Mouse (Mus musculus) MEL (cell line): Measurements from ENCODE around the gene Gss. TPM values are rescaled to one million over a fixed set of nuclear protein-coding genes. Genes with fewer than 3 reads are reported as not detected.

ENCODE experiments used
- DNase-seq: peaks from one replicate; pipeline ENCODE4 v3.0.0; 2011; ENCODE audit warnings: low read depth, low spot score
- H3K27ac ChIP-seq: 2 replicates; pipeline ENCODE4 v1.5.1; 2012; ENCODE audit warnings: low read depth, mild to moderate bottlenecking, control low read depth, low read length, moderate library complexity; ENCODE audit not compliant: control insufficient read depth
- H3K27me3 ChIP-seq, 2 experiments: fragments of 150-350 bp in 1 of 2; sonication (generic) in 1 of 2; 2 replicates each; pipeline ENCODE4 v1.6.1; 2012; ENCODE audit warnings: low read length in 2 of 2, mild to moderate bottlenecking in 2 of 2, improper control_type of control experiment in 1 of 2, moderate library complexity in 1 of 2; ENCODE audit not compliant: insufficient read depth in 2 of 2, control insufficient read depth in 1 of 2
- H3K36me3 ChIP-seq, 2 experiments: 2 replicates each; pipeline ENCODE4 v1.6.1; 2012 to 2014; ENCODE audit warnings: low read length in 2 of 2, improper control_type of control experiment in 1 of 2, inconsistent platforms in 1 of 2, mild to moderate bottlenecking in 1 of 2; ENCODE audit not compliant: insufficient read depth in 2 of 2, control insufficient read depth in 1 of 2
- H3K4me1 ChIP-seq, 2 experiments: fragments of 150-350 bp in 1 of 2; sonication (generic) in 1 of 2; 2 replicates each; pipeline ENCODE4 v1.6.1; 2012; ENCODE audit warnings: low read length in 2 of 2, improper control_type of control experiment in 1 of 2, mild to moderate bottlenecking in 1 of 2; ENCODE audit not compliant: insufficient read depth in 2 of 2, control insufficient read depth in 1 of 2
- H3K4me3 ChIP-seq, 2 experiments: fragments of 150-350 bp in 1 of 2; sonication (generic) in 1 of 2; 2 replicates each; pipeline ENCODE4 v1.5.1; 2012; ENCODE audit warnings: low read depth in 2 of 2, low read length in 2 of 2, mild to moderate bottlenecking in 2 of 2, moderate library complexity in 2 of 2, control low read depth in 1 of 2, improper control_type of control experiment in 1 of 2; ENCODE audit not compliant: control insufficient read depth in 1 of 2, insufficient read depth in 1 of 2
- H3K79me2 ChIP-seq: 2 replicates; pipeline ENCODE4 v1.6.1; 2012; ENCODE audit warnings: mild to moderate bottlenecking, low read length, moderate library complexity; ENCODE audit not compliant: control insufficient read depth, poor library complexity, insufficient read depth
- H3K9ac ChIP-seq: 2 replicates; pipeline ENCODE4 v1.6.1; 2012; ENCODE audit warnings: low read depth, mild to moderate bottlenecking, control low read depth, low read length, moderate library complexity; ENCODE audit not compliant: control insufficient read depth, poor library complexity, severe bottlenecking
- H3K9me3 ChIP-seq: fragments of 150-350 bp; sonication (generic); replicated peaks from 2 replicates; pipeline ENCODE4 v1.6.1; 2012; ENCODE audit warnings: mild to moderate bottlenecking, low read length, improper control_type of control experiment, moderate library complexity; ENCODE audit not compliant: insufficient read depth
- CHD1 ChIP-seq: IDR thresholded peaks from 2 replicates; pipeline ENCODE4 v1.6.1; 2012; ENCODE audit warnings: low read depth, mild to moderate bottlenecking, inconsistent platforms, low read length, improper control_type of control experiment
- CTCF ChIP-seq, 3 experiments: IDR thresholded peaks in 2 of 3; conservative IDR thresholded peaks in 1 of 3; 2 replicates each; pipeline ENCODE4 v1.5.1; 2011 to 2012; ENCODE audit warnings: low read length in 3 of 3, low read depth in 2 of 3, mild to moderate bottlenecking in 2 of 3, improper control_type of control experiment in 1 of 3, inconsistent platforms in 1 of 3, mixed read lengths in 1 of 3, moderate library complexity in 1 of 3; ENCODE audit not compliant: control insufficient read depth in 1 of 3, insufficient read depth in 1 of 3, poor library complexity in 1 of 3, severe bottlenecking in 1 of 3
- E2F4 ChIP-seq: IDR thresholded peaks from 2 replicates; pipeline ENCODE4 v1.6.1; 2011; ENCODE audit warnings: low read depth, low read length, improper control_type of control experiment, borderline replicate concordance
- ELF1 ChIP-seq: IDR thresholded peaks from 2 replicates; pipeline ENCODE4 v1.6.1; 2014; ENCODE audit warnings: low read depth, mild to moderate bottlenecking, inconsistent platforms, low read length, improper control_type of control experiment, moderate library complexity
- EP300 ChIP-seq, 2 experiments: IDR thresholded peaks; 2 replicates each; pipeline ENCODE4 v1.6.1; 2011; ENCODE audit warnings: improper control_type of control experiment in 2 of 2, low read length in 2 of 2, low read depth in 1 of 2, mild to moderate bottlenecking in 1 of 2
- GABPA ChIP-seq: IDR thresholded peaks from 2 replicates; pipeline ENCODE4 v1.6.1; 2012; ENCODE audit warnings: low read depth, mild to moderate bottlenecking, inconsistent platforms, low read length, improper control_type of control experiment, moderate library complexity
- HCFC1 ChIP-seq: IDR thresholded peaks from 2 replicates; pipeline ENCODE4 v1.6.1; 2012; ENCODE audit warnings: low read depth, mild to moderate bottlenecking, inconsistent platforms, low read length, improper control_type of control experiment, moderate library complexity
- JUND ChIP-seq: IDR thresholded peaks from 2 replicates; pipeline ENCODE4 v1.6.1; 2011; ENCODE audit warnings: low read depth, mild to moderate bottlenecking, improper control_type of control experiment, low read length
- KAT2A ChIP-seq: conservative IDR thresholded peaks from 2 replicates; pipeline ENCODE4 v1.6.1; 2012; ENCODE audit warnings: low read depth, low read length, improper control_type of control experiment, inconsistent platforms
- MAFK ChIP-seq: IDR thresholded peaks from 2 replicates; pipeline ENCODE4 v1.6.1; 2011; ENCODE audit warnings: low read depth, mild to moderate bottlenecking, low read length, improper control_type of control experiment, borderline replicate concordance
- MAX ChIP-seq: IDR thresholded peaks from 2 replicates; pipeline ENCODE4 v1.6.1; 2011; ENCODE audit warnings: low read length, improper control_type of control experiment
- MAZ ChIP-seq: IDR thresholded peaks from 2 replicates; pipeline ENCODE4 v1.6.1; 2012; ENCODE audit warnings: low read depth, mild to moderate bottlenecking, inconsistent platforms, low read length, improper control_type of control experiment
- MYC ChIP-seq: IDR thresholded peaks from 2 replicates; pipeline ENCODE4 v1.6.1; 2011; ENCODE audit warnings: low read depth, mild to moderate bottlenecking, low read length, improper control_type of control experiment, moderate library complexity
- NRF1 ChIP-seq: IDR thresholded peaks from 2 replicates; pipeline ENCODE4 v1.6.1; 2014; ENCODE audit warnings: low read depth, mild to moderate bottlenecking, inconsistent platforms, low read length, improper control_type of control experiment, moderate library complexity; ENCODE audit not compliant: poor library complexity, insufficient read depth, severe bottlenecking
- POLR2AphosphoS5 ChIP-seq: IDR thresholded peaks from 2 replicates; pipeline ENCODE4 v1.6.1; 2012; ENCODE audit warnings: low read depth, borderline replicate concordance, mild to moderate bottlenecking, inconsistent platforms, low read length, moderate library complexity, mixed read lengths
- RAD21 ChIP-seq: IDR thresholded peaks from 2 replicates; pipeline ENCODE4 v1.6.1; 2011; ENCODE audit warnings: mild to moderate bottlenecking, low read depth, low read length, improper control_type of control experiment
- RCOR1 ChIP-seq: IDR thresholded peaks from 2 replicates; pipeline ENCODE4 v1.6.1; 2012; ENCODE audit warnings: low read depth, mild to moderate bottlenecking, inconsistent platforms, low read length, improper control_type of control experiment
- SIN3A ChIP-seq: IDR thresholded peaks from 2 replicates; pipeline ENCODE4 v1.6.1; 2012; ENCODE audit warnings: low read length, improper control_type of control experiment, inconsistent platforms
- SMC3 ChIP-seq: IDR thresholded peaks from 2 replicates; pipeline ENCODE4 v1.6.1; 2011; ENCODE audit warnings: low read depth, low read length, improper control_type of control experiment
- TAL1 ChIP-seq: IDR thresholded peaks from 2 replicates; pipeline ENCODE4 v1.6.1; 2012; ENCODE audit warnings: mild to moderate bottlenecking, inconsistent platforms, low read length, moderate library complexity, mixed read lengths
- USF1 ChIP-seq: IDR thresholded peaks from 2 replicates; pipeline ENCODE4 v1.6.1; 2014; ENCODE audit warnings: low read depth, mild to moderate bottlenecking, inconsistent platforms, low read length, improper control_type of control experiment, moderate library complexity
- USF2 ChIP-seq, 2 experiments: IDR thresholded peaks; 2 replicates each; pipeline ENCODE4 v1.6.1; 2011 to 2012; ENCODE audit warnings: improper control_type of control experiment in 2 of 2, low read length in 2 of 2, borderline replicate concordance in 1 of 2, inconsistent platforms in 1 of 2, low read depth in 1 of 2, mild to moderate bottlenecking in 1 of 2; ENCODE audit not compliant: insufficient read depth in 1 of 2
- ZC3H11A ChIP-seq: IDR thresholded peaks from 2 replicates; pipeline ENCODE4 v1.6.1; 2012; ENCODE audit warnings: low read depth, mild to moderate bottlenecking, inconsistent platforms, low read length, improper control_type of control experiment
- ZMIZ1 ChIP-seq: IDR thresholded peaks from 2 replicates; pipeline ENCODE4 v1.6.1; 2012; ENCODE audit warnings: low read depth, mild to moderate bottlenecking, inconsistent platforms, low read length, improper control_type of control experiment, moderate library complexity
- ZNF384 ChIP-seq: IDR thresholded peaks from 2 replicates; pipeline ENCODE4 v1.6.1; 2012; ENCODE audit warnings: low read depth, mild to moderate bottlenecking, inconsistent platforms, low read length, improper control_type of control experiment
- polyA plus RNA-seq, 2 experiments: library from polyadenylated mRNA; stranded (reverse) in 1 of 2; unstranded in 1 of 2; fragments of >175 nt in 1 of 2; fragments of >200 nt in 1 of 2; gene quantifications; 2 replicates each; pipeline versions ENCODE4 v1.2.1 to v1.2.4; 2012; ENCODE audit warnings: low replicate concordance in 2 of 2, low read depth in 1 of 2; ENCODE audit not compliant: insufficient read length in 2 of 2, insufficient read depth in 1 of 2, missing spikeins in 1 of 2
- total RNA-seq: library from RNA; depleted of rRNA; stranded (reverse); fragments of 300-350 nt; gene quantifications from 2 replicates; pipeline ENCODE4 v1.2.3, GENCODE M21; 2012

Gss gene
- total and polyA plus RNA-seq, 3 experiments: 21.9 to 24.0 TPM; not detected in 1

DNA sequence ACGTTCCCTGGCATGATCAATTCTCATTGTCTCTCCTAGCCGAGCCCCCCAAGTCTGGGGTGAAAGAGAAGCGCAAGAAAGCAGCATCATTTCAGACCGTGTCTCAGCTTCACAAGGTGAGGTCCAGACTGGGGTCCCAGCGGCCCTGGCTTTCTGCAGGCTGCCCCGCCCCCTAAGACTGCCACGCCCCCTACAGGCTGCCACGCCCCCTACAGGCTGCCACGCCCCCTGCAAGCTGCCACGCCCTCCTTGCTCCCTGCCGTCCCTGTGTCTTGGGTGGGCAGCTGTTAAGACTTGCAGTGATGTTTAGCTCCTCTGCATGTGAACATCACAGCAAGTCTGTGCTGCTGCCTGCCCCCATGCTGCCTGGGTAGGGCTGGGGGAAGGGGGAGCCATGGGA, 30.0 kb upstream of the Gss start:
- Histone ChIP-seq H3K36me3 (peaks cover 0 to 6% of the 10 kb centered on the region in 2 experiments; a peak in 2 of 4 replicates), H3K9me3 (no peaks in the 10 kb centered on the region), H3K79me2 (no peaks in the 10 kb centered on the region), H3K27ac (no peak overlapping the region), H3K9ac (no peak overlapping the region), H3K27me3 (no peaks in the 10 kb centered on the region), H3K4me1 (peaks cover 0 to 12% of the 10 kb centered on the region in 2 experiments; a peak in 2 of 4 replicates), H3K4me3 (no peak overlapping the region)
- no peak for DNase-seq
- TF ChIP-seq ZMIZ1 (no peak), CTCF (IDR thresholded peaks at IDR 0.05 in 2 of 3, conservative IDR thresholded peaks at IDR 0.05 in 1 of 3; ENCODE audit: control insufficient read depth in 1 of 3, insufficient read depth in 1 of 3, low read depth in 2 of 3, low read length in 3 of 3, poor library complexity in 1 of 3, severe bottlenecking in 1 of 3) (0 out of 6 replicates have a peak, but pooled peaks of 1 of the 3 experiments have one; percentile 10)

DNA sequence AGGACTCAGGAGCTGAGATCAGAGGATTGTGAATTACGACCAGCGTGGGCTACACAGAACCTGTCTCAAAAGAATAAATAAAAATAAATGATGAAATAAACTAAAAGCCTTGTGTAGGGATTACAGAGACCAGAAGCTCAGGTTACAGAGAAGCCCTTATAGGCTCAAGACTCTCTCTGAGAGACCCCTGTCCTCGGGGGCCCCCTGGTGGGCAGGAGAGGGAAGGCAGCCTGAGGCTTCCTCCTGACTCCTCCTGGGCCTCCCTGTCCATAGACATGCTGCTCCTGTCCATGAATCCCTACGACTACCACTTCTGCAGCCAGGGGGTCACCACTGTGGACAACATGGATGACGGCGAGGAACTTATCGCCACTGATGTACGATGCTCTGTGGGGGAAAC, 27.2 kb upstream of the Gss start:
- Histone ChIP-seq H3K27ac (no peak overlapping the region), H3K9me3 (no peaks in the 10 kb centered on the region), H3K9ac (no peak overlapping the region), H3K27me3 (no peaks in the 10 kb centered on the region), H3K4me1 (peaks cover 0 to 16% of the 10 kb centered on the region in 2 experiments; a peak in 2 of 4 replicates), H3K79me2 (no peaks in the 10 kb centered on the region), H3K36me3 (peaks cover 0 to 6% of the 10 kb centered on the region in 2 experiments; a peak in 2 of 4 replicates), H3K4me3 (no peak overlapping the region)
- peak; percentile 82 for DNase-seq
- no peak for TF ChIP-seq CHD1
- peak; percentile 93 for TF ChIP-seq RAD21
- no peak for TF ChIP-seq RCOR1
- no peak for TF ChIP-seq ZMIZ1
- TF ChIP-seq ZNF384: no peak
- peak; percentile 93 to 98 (median 95) for TF ChIP-seq CTCF (IDR thresholded peaks at IDR 0.05 in 2 of 3, conservative IDR thresholded peaks at IDR 0.05 in 1 of 3; ENCODE audit: control insufficient read depth in 1 of 3, insufficient read depth in 1 of 3, low read depth in 2 of 3, low read length in 3 of 3, poor library complexity in 1 of 3, severe bottlenecking in 1 of 3)
- TF ChIP-seq MAX: no peak
- peak; percentile 95 for TF ChIP-seq ZC3H11A
- no peak for TF ChIP-seq ELF1
- TF ChIP-seq NRF1: no peak
- peak; percentile 97 for TF ChIP-seq SMC3
- no peak for TF ChIP-seq USF1
- no peak for TF ChIP-seq MAZ
- TF ChIP-seq POLR2AphosphoS5: no peak
- no peak for TF ChIP-seq GABPA
- no peak for TF ChIP-seq KAT2A
- TF ChIP-seq HCFC1: no peak
- TF ChIP-seq MYC: no peak
- no peak for TF ChIP-seq EP300 (IDR thresholded peaks at IDR 0.05; ENCODE audit: low read depth in 1 of 2, low read length in 2 of 2)
- no peak for TF ChIP-seq MAFK
- no peak for TF ChIP-seq TAL1
- no peak for TF ChIP-seq USF2 (IDR thresholded peaks at IDR 0.05; ENCODE audit: borderline replicate concordance in 1 of 2, insufficient read depth in 1 of 2, low read depth in 1 of 2, low read length in 2 of 2)
- no peak for TF ChIP-seq JUND
- TF ChIP-seq SIN3A: peak; percentile 13; the same call in 1 of the 2 replicates
- TF ChIP-seq E2F4: no peak
